Mouse (Mus musculus) left cerebral cortex, postnatal 36 days (tissue): Measurements from ENCODE around the gene Bdh2. TPM values are rescaled to one million over a fixed set of nuclear protein-coding genes. Genes with fewer than 3 reads are reported as not detected.

Source experiments
- DNase-seq, 2 experiments: peaks; one replicate each; pipeline ENCODE4 v3.0.0; 2021 to 2022; ENCODE audit warnings: low spot score in 2 of 2, mixed read lengths in 1 of 2
- intact Hi-C: fragments of 180-260 bp; cut with DNase I; formaldehyde crosslinking; loops from one replicate; pipeline ENCODE4 v1.15.1; 2025
- total RNA-seq, 2 experiments: library from RNA; stranded (reverse); gene quantifications; 2 replicates each; pipeline ENCODE4 v1.2.3; 2021

Bdh2 gene
- total RNA-seq, 2 experiments from 2014 or later: 2.2 to 4.3 TPM

DNA sequence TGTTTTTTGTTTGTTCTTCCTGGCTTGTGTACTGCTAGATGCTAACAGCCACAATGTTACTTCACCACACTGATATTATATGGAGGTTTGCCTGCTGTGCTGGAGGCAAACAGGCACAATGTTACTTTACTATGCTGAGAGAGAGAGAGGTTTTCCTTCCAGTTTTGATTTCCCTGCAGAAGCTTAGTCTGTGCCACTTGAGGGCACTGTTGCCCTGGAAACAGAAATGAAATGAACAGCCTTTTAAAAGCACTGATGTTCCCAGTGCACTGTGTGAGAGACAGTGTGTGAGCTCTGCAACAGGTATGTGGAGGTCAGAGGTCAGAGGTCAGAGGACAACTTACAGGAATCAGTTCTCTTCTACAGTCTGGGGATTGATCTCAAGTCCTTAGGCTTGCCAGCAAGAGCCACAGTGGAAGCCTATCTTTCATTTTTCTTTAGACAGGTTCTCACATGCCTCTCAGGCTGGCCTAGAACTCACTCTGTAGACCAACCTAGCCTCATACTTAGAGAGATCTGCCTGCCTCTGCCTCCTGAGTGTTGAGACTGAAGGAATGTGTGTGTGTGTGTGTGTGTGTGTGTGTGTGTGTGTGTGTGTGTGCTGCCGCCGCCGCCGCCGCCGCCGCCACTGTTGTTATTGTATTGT, 9.4 kb downstream of the Bdh2 start:
- intact Hi-C loops: loop anchor here (5.0 kb wide), 1 partner anchor 112 kb away; no protein-coding TSS in a partner anchor
- peak; percentile 27 for DNase-seq

DNA sequence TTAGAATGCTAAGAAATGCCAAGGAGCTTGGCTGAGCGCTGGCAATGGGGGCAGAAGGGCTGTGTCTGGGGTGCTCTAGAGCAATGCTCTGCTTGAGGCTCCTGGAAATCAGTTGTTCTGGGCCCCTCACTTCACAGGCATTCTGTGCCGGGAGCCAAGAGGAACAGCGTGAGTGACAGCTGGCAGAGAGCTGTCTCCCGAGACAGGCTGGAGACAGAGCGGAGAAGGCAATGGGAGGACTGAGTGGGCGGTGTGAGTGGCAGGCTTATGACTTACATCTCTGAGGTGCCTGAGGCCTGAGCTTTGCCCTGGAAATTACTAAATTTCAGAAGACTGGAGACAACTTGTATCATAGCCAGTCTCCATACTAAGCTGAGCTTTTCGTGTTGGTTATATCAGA, 12.7 kb downstream of the Bdh2 start:
- DNase-seq: no peak
- intact Hi-C loops: loop anchor here (5.0 kb wide), 1 partner anchor 109 kb away; no protein-coding TSS in a partner anchor

DNA sequence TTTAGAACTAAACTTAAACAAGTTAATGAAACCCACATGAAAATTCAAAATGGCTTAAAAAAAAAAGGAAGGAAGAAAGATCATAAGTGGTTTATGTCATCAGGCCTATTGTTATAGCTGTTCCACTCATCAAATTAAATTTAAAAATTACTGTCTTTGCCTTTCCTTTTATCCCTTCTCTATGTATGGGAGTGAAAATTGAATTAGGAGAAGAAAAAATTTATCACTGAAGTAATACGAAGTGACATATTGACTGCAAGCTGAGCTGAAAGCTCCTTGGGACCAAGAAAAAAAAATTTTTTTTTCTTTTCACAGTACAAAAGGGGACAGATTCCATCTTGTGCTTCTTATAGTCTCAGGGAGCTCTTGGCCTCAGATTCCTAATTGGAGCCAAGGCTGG, 14.5 kb downstream of the Bdh2 start:
- intact Hi-C loops: no loop called here
- DNase-seq: no peak

DNA sequence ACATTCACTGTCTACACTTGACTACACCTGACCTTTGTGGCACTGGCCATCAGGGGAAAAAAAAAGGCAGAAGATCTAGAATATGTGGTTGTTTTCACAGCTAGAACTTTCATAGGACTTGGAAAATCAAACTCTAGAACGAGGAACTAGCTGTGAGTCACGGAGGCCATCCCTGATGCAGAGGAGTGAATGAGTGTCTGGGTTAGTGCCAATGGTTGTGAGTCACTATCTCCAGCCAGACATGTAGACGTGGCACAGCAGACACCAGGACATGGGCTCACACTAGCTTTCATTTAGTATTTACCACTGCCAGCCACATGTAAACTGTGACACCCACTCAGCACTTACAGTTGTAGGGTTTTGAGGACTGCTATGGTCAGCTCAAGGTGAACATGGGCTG, 17.5 kb downstream of the Bdh2 start:
- DNase-seq: peak; percentile 11 to 43
- intact Hi-C loops: no loop called here

DNA sequence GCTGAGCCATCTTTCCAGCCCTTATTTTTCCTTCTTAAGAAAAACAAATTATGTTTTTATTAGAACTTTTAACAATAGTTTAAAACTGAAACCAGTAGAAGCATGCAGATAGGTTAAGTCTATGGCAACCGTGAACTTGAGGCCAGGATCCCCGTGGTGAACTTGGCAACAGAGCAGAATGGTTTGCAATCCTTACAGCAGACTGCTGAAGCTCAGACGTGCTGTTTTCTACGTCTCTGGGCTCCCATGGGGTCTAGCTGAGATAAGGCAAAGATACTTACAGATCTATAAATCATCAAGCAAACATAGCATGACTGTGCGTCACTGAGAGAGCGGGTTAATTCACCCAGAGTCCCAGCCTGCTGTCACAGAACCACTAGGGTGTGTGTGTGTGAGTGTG, 19.1 kb downstream of the Bdh2 start:
- intact Hi-C loops: no loop called here
- DNase-seq: no peak

DNA sequence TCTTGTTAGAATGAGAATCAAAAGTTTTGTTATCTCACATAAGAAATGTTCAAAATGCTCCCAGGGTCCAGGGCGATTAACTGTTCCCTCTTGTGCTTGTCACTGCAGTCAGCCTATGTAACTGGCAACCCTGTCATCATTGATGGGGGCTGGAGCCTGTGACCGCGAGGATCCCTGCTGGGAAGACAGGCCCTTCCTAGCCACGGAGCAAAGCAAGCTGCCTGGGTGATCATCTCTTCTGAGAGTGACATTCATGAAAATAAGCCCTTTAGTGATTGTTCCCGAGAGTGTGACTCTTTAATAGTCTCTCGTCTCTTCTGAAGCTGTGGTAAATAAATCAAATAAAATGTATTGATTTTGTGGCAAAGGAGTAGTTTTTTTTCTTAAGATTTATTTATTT, 23.0 kb downstream of the Bdh2 start:
- intact Hi-C loops: no loop called here
- DNase-seq: no peak

DNA sequence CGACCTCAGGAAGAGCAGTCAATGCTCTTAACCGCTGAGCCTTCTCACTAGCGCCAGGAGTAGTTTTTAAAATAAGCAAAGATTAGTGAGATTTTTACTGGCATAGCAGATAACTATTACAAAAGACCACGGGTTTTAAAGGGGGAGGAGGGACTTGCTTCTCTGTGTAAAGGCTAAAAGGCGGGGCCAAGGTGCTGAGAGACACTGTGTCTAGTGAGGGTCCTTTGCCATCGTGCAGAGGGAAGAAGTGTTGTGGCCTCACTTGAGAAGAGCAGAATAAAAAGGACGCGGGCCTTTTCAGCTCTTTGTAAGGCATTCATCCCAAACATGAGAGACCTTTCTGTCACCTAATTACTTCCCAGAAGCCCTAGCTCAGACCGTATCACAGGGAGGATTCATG, 23.5 kb downstream of the Bdh2 start:
- intact Hi-C loops: no loop called here
- no peak for DNase-seq

DNA sequence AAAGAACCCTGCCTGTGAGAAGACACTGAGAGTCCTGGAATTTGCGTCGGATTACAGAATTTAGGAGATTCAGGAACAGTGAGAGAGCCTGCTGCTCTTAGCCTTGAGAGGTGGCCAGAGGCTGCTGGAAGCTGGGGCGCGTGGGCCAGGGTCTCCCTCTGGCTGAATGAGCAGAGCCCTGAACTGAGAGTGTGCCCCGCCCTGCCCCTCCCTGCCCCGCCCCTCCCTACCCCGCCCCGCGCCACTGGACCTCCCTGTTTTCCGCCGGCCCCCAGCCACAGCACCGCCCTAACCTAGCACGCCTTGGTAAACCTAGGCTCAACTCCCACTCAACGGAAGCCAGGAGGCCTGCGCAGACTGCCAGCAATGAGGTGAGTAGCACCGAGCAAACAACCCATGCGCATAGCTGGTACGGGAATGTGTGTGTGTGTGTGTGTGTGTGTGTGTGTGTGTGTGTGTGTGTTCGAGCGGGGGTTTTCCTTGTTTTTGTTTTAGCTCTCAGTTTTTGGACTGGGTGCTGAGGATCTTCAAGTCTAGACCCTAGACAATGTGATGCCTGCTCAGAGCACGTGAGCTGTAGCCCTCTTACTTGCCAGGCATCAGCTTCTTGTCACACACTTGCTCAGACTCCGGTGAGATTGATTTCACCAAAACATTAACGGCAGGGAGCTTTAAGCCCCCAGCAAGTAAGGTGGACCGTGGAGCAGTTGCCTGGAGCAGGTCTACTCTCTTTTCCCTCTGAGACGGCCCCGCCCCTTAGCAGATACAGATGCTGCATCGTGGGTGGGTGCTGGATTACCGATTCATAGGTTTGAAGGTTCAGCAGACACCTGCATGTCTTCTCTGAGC, 26.6 kb downstream of the Bdh2 start, which contains the start of gene Slc9b2:
Slc9b2 (plus strand) TSS at position 290 of the 849 bp plus-strand sequence.
- DNase-seq: peak; percentile 12 to 29
- intact Hi-C loops: no loop called here

DNA sequence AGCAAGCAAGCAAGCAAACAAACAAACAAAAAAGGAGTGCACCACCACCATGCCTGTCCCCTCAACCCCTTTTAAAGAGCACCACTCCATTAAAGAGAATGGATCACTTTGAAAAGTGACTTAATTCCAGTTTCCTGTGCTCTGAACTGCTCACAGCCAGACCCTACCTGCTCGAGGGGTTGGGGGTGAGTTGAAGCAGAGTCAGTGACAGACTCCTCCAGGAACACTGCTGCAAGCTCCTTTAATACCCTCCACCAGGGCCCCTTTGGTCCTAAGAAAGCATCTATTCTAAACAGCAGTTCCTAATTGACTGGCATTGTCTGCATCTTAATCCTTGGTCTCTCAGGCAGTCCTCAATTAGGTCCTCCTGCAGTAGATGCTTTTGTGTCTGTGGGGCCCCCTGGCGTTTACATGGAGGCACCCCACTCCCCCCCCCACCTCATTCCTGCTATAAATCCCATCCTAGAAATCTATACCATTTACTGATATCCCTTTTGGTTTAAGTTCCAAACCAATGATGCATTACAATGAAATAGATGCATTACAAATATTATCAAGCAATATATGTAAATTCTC, 32.0 kb downstream of the Bdh2 start:
- DNase-seq: no peak
- intact Hi-C loops: no loop called here

DNA sequence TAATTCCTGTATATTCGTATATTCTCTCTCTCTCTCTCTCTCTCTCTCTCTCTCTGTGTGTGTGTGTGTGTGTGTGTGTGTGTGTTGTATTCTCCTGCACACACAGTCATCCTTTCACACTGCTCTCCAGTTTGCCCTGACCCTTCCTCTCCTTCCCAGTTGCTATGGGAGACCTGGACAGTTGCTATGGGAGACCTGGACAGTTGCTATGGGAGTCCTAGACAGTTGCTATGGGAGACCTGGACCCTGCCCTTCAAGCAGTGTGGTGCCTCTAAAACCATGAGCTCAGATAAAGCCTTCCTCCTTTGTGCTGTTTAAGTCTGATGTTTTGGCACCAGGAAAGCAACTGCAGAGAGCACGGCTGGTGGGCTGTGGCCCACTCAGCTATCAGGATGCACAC, 32.7 kb downstream of the Bdh2 start:
- intact Hi-C loops: no loop called here
- no peak for DNase-seq

DNA sequence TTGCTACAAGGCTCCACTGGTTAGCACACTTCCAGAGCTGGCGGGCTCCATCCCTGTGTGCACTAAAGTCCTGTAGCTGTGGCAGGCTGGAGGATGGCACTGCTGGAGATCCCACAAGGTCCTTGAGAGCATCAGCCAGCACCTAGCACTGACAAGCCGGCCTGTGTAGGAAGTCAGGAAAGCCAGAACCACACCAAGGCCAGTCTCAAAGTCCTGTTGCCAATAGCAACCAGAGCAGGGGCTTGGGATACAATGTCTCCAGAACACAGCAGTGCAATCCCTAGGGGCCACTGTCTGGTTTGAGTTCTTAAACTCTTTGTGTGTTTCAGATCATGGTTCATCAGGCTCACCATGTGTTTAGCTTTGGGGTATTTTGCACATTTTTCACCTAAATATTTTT, 33.8 kb downstream of the Bdh2 start:
- intact Hi-C loops: no loop called here
- no peak for DNase-seq

DNA sequence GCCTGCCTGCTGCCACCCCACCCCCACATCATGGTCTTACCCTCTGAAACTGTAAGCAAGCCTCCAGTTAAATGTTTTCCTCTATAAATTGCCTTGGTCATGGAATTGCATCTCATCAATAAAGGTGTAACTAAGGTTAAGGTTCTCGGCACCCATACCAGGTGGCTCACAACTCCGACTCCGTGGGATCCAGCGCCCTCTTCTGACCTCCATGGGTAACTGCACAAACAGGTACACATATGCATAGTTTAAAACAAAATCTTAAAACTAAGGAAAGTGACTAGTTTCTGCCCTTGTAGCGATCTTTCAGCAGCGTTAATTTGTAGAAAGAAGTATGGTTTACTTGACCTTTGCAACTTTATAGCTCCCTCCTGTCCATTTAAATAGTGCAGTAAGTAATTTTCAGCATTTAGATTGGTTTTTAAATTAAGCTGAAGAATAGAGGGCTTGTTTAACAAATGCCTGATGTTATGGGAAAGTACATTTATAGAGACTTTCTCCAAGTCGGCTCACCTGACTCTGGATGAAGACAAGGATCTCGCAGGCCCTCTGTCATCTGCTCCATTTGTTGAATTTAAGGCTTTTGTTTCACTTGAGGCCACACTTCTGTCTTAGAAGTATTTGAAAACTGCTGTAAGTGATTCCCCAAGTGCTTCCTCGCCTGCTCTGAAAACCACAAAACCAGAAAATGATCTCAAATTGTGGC, 34.9 kb downstream of the Bdh2 start:
- no peak for DNase-seq
- intact Hi-C loops: no loop called here

DNA sequence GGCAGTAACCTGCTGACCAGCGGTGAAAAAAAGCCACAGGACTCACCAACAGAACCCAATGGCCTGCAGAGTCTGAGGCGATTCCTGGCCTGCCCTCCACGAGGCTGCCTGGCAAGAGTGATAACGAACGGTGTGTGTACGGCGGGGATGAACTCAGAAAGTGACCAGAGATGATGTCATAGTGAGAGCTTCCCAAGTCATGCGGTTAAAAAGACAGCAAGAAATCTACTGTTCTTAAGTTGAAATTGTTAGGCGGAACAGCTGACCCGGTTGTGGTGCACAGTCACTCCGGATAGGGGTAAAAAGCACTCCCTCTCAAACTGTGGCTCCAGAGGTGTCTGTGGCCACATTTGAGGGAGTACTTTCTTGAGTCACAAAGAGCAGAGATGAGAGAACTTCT, 37.3 kb downstream of the Bdh2 start:
- no peak for DNase-seq
- intact Hi-C loops: no loop called here

DNA sequence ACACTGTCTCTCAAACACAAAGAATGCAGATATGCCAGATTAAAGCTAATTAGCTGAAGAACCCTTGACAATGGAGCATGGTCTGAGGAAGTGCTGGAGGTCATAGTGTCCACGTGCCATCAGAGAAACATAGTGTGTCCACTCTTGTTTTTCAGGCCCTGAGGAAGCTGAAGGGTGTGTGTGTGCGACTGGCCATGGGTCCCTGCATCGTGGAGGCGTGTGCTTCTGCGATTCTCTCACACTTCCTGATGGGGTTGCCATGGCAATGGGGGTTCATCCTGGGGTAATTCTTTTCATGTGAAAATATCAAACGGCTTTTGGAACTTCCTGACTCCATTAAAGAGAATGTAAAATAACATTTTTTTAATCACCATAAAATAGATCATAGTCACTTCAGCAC, 43.3 kb downstream of the Bdh2 start:
- intact Hi-C loops: no loop called here
- no peak for DNase-seq

DNA sequence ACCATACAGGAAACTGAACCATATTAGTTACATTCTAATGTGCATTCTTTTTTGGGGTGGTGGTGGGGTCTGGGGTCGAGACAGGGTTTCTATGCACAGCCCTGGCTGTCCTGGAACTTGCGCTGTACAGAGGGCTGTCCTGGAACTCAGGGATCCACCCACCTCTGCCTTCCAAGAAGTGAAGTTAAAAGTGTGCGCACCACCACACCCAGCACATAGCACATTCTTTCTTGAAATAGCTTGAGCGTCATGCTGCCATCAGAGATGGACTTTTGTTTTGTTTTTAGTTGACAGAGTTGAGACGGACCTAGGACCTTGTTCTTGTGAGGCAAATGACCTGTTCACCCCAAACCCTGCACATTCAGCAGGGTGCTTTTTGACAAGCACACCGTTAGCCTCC, 46.2 kb downstream of the Bdh2 start:
- DNase-seq: no peak
- intact Hi-C loops: no loop called here

DNA sequence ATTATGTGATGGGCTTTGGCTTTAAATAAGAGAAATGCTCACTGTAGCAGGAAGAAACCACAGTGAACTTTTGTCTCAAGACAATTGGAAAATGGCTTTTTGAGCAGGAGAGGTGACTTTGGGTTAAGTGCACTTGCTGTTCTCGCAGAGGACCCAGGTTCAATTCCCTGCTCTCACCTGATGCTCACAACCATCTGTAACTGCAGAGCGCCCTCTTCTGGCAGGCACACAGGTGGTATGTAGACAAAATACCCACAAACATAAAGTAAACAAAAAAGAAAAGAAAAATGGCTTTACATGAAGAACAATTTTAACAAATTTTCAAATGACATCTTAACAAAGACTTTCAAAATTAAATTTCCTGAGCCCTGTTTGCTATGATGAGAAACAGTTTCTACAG, 46.6 kb downstream of the Bdh2 start:
- intact Hi-C loops: no loop called here
- DNase-seq: no peak

DNA sequence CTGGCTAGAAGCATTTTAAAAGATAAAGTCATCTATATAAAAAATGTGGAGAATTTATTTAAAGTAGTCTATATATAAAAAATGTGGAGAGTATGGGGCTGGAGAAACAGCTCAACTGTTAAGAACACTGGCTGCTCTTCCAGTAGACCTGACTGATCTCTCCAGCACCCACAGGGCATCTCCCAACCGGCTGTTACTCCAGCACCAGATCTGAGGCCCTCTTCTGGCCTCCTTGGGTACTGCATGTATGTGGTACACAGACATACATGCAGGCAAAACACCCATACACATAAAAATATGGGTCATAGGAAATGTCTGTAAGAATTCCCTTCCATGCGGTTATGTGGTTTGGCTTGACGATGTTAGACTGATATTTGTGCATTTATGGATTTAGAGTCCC, 47.5 kb downstream of the Bdh2 start:
- no peak for DNase-seq
- intact Hi-C loops: no loop called here

DNA sequence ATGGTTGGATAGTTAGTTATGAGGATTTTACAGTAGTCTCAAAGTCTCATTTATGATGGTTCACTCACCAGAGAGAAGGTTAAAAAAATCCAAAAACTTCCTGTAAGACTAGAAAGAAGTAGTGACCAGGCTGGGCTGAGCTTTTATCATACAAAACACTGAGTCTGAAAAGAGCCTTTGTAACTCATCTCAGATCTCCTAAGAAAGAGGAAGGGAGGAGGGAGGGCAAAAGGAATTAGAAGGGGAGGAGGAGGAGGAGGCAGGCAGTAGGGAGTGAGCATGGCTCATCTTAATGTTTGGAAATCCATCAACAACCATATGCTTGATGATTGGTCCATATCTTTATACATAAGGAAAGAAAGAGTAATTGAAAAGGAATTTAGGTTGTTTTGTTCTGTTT, 51.7 kb downstream of the Bdh2 start:
- intact Hi-C loops: no loop called here
- no peak for DNase-seq

DNA sequence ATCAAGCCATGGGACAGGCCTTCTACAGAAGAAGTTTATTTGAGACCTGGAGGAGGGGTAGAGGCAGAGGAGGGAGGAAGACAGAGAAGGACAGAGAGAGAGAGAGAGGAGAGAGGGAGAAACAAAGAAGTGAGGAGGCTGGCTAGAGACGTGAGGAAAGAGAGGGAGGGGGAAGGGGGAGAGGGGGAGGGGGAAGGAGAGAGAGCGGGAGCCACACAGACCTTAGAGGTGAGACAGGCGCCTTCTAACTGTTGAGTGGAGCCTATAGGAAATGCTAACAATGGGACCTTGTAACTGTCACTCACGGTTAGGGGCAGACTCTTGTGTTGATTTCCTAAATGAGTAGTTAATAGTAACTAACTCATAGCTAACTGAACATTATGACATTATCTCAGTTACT, 52.7 kb downstream of the Bdh2 start:
- no peak for DNase-seq
- intact Hi-C loops: no loop called here

DNA sequence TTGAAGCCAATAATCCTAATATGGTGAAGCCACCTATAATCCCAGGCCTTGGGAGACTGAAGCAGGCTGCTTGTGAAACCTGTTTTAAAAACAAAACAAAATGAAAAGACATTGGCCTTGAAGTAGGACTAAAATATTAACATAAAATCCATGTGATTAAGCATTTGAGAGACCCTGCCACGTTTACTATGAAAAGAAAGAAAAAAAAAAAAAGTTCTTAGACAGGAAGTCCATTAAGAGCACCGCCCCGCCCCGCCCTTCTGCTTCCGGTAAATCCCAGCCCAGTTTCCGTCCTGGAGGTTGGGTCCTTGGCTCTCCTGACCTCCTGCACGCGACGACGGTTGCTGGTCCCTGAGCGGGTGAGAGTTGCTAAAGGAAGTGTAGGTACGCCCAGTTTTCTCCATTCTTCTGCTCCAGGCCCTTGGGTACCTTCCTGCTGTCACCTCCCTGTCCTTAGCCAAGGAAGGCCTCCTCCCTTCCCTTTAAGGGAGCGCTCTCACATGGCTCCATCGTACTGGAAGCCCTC, 66.8 kb downstream of the Bdh2 start, which contains the start of gene Slc9b1:
Slc9b1 (plus strand) TSS at position 291 of the 526 bp plus-strand sequence.
- intact Hi-C loops: no loop called here
- DNase-seq: no peak
